Comparison of ENCODE assay signal across 16 mouse cellular contexts in genomic region chr4:111067330-111067729, GRCm38 (mm10).
"Had no signal": no experiment of that assay in that cellular context is flagged by ENCODE, and none has a peak within 500 bp of the region (broad histone marks: within the 10 kb centered on the region; RNA-seq: fewer than 3 reads in every experiment).

No protein-coding gene starts in this region.

- H3K27ac ChIP-seq: neural tube, embryonic 13.5 days; neural tube, embryonic 15.5 days; stomach, embryonic 15.5 days; stomach, postnatal 0 days had no signal

- H3K36me3 ChIP-seq: neural tube, embryonic 13.5 days; neural tube, embryonic 15.5 days; stomach, embryonic 15.5 days had no signal

- H3K4me3 ChIP-seq: neural tube, embryonic 13.5 days; neural tube, embryonic 15.5 days; stomach, embryonic 15.5 days had no signal

- DNase-seq: retina, postnatal 1 day; right cerebral cortex, adult 18-20 months; right cerebral cortex, postnatal 14 days; right cerebral cortex, postnatal 25 days; right cerebral cortex, postnatal 4 days; spleen, adult 18-20 months; thymus, adult 18-20 months; thymus, adult 2 months; thymus, postnatal 14 days; thymus, postnatal 25 days; thymus, postnatal 36 days; thymus, postnatal 4 days had no signal

- H3K9me3 ChIP-seq: neural tube, embryonic 13.5 days; neural tube, embryonic 15.5 days; stomach, embryonic 15.5 days had no signal

- H3K27me3 ChIP-seq: neural tube, embryonic 13.5 days; neural tube, embryonic 15.5 days; stomach, embryonic 15.5 days had no signal

- H3K4me1 ChIP-seq: neural tube, embryonic 13.5 days; neural tube, embryonic 15.5 days; stomach, embryonic 15.5 days had no signal
